Mouse (Mus musculus): ENCODE measurements around the gene Igdcc3. TPM values are rescaled to one million over a fixed set of nuclear protein-coding genes. Genes with fewer than 3 reads are reported as not detected.
"Not testable (repeated sequence)": the region's sequence is repeated elsewhere in the genome, so short reads cannot be mapped to it uniquely, and the experiment has no call there.

Gene Igdcc3
- polyA plus RNA-seq, 1 experiment from 2014 or later, result 14.1 TPM

GRCm38 (mm10) chr9:65217661-65218060, 76.7 kb downstream of the Igdcc3 start:
- Histone ChIP-seq H3K4me1 (peaks cover 8% of the 10 kb centered on the region), H3K9ac (no peak overlapping the region), H3K27ac (no peak overlapping the region), H3K36me3 (replicated peaks) (no peaks in the 10 kb centered on the region), H3K27me3 (replicated peaks) (no peaks in the 10 kb centered on the region), H3K9me3 (no peaks in the 10 kb centered on the region), H3K4me2 (no peak overlapping the region), H3K4me3 (no peak overlapping the region)
- no peak for ATAC-seq (replicated peaks)
- WGBS, result 71% methylated on average over 6 of the region's 6 CpGs

GRCm38 (mm10) chr9:65218916-65219315, 77.9 kb downstream of the Igdcc3 start:
- no peak overlapping the region for H3K27ac ChIP-seq
- no peaks in the 10 kb centered on the region for H3K36me3 ChIP-seq (replicated peaks)
- H3K27me3 ChIP-seq (replicated peaks), result no peaks in the 10 kb centered on the region
- H3K4me1 ChIP-seq, result peaks cover 8% of the 10 kb centered on the region
- no peak overlapping the region for H3K4me3 ChIP-seq
- 74% methylated on average over 1 of the region's 1 CpGs for WGBS
- no peak for ATAC-seq (replicated peaks)
- H3K9ac ChIP-seq, result no peak overlapping the region
- H3K4me2 ChIP-seq, result no peak overlapping the region
- H3K9me3 ChIP-seq, result no peaks in the 10 kb centered on the region

GRCm38 (mm10) chr9:65220398-65220797, 79.4 kb downstream of the Igdcc3 start:
- not testable (repeated sequence) for H3K27ac ChIP-seq; H3K4me2 ChIP-seq; H3K27me3 ChIP-seq (replicated peaks); ATAC-seq (replicated peaks); H3K4me3 ChIP-seq; H3K9me3 ChIP-seq; H3K4me1 ChIP-seq; H3K36me3 ChIP-seq (replicated peaks); H3K9ac ChIP-seq
- 39% methylated on average over 3 of the region's 3 CpGs for WGBS

GRCm38 (mm10) chr9:65223927-65224326, 82.9 kb downstream of the Igdcc3 start:
- ATAC-seq (replicated peaks), result no peak
- no peak overlapping the region for H3K27ac ChIP-seq
- H3K4me3 ChIP-seq, result no peak overlapping the region
- H3K27me3 ChIP-seq (replicated peaks), result no peaks in the 10 kb centered on the region
- no peaks in the 10 kb centered on the region for H3K4me1 ChIP-seq
- H3K36me3 ChIP-seq (replicated peaks), result no peaks in the 10 kb centered on the region
- WGBS, result 87% methylated on average over 6 of the region's 6 CpGs
- no peak overlapping the region for H3K4me2 ChIP-seq
- H3K9ac ChIP-seq, result no peak overlapping the region
- H3K9me3 ChIP-seq, result no peaks in the 10 kb centered on the region

- Histone ChIP-seq H3K9ac (no peak overlapping the region), H3K9me3 (no peaks in the 10 kb centered on the region), H3K27ac (no peak overlapping the region), H3K4me1 (no peaks in the 10 kb centered on the region), H3K4me3 (no peak overlapping the region), H3K4me2 (no peak overlapping the region), H3K36me3 (replicated peaks) (0 out of 2 replicates have a peak, but pooled peaks cover 3% of the 10 kb centered on the region), H3K27me3 (replicated peaks) (no peaks in the 10 kb centered on the region)
- no peak for ATAC-seq (replicated peaks)
- WGBS, result 33% methylated on average over 4 of the region's 4 CpGs
Measured at GRCm38 (mm10) chr9:65225795-65226194, 84.8 kb downstream of the Igdcc3 start.

- no peak overlapping the region for H3K9ac ChIP-seq
- H3K4me2 ChIP-seq, result no peak overlapping the region
- no peaks in the 10 kb centered on the region for H3K27me3 ChIP-seq (replicated peaks)
- H3K27ac ChIP-seq, result no peak overlapping the region
- H3K4me3 ChIP-seq, result no peak overlapping the region
- H3K9me3 ChIP-seq, result no peaks in the 10 kb centered on the region
- ATAC-seq (replicated peaks), result no peak
- 0 out of 2 replicates have a peak, but pooled peaks cover 3% of the 10 kb centered on the region for H3K36me3 ChIP-seq (replicated peaks)
- no peaks in the 10 kb centered on the region for H3K4me1 ChIP-seq
- 74% methylated on average over 6 of the region's 6 CpGs for WGBS
Measured at GRCm38 (mm10) chr9:65230250-65230649, 89.3 kb downstream of the Igdcc3 start.

- H3K27ac ChIP-seq, result no peak overlapping the region
- H3K9me3 ChIP-seq, result no peaks in the 10 kb centered on the region
- no peak for ATAC-seq (replicated peaks)
- 0 out of 2 replicates have a peak, but pooled peaks cover 3% of the 10 kb centered on the region for H3K36me3 ChIP-seq (replicated peaks)
- H3K4me1 ChIP-seq, result no peaks in the 10 kb centered on the region
- 52% methylated on average over 8 of the region's 8 CpGs for WGBS
- no peak overlapping the region for H3K4me2 ChIP-seq
- H3K9ac ChIP-seq, result no peak overlapping the region
- H3K4me3 ChIP-seq, result no peak overlapping the region
- H3K27me3 ChIP-seq (replicated peaks), result no peaks in the 10 kb centered on the region
Measured at GRCm38 (mm10) chr9:65231284-65231683, 90.3 kb downstream of the Igdcc3 start.

- Histone ChIP-seq H3K9ac (no peak overlapping the region), H3K4me1 (no peaks in the 10 kb centered on the region)
- no peak for ATAC-seq (replicated peaks)
Measured at GRCm38 (mm10) chr9:65233243-65233985, 92.4 kb downstream of the Igdcc3 start.

GRCm38 (mm10) chr9:65234734-65235133, 93.7 kb downstream of the Igdcc3 start:
- H3K4me1 ChIP-seq, result no peaks in the 10 kb centered on the region
- no peak for ATAC-seq (replicated peaks)
- no peak overlapping the region for H3K9ac ChIP-seq
- 0 out of 2 replicates have a peak, but pooled peaks cover 3% of the 10 kb centered on the region for H3K36me3 ChIP-seq (replicated peaks)
- 88% methylated on average over 3 of the region's 3 CpGs for WGBS
- H3K4me3 ChIP-seq, result no peak overlapping the region
- H3K9me3 ChIP-seq, result no peaks in the 10 kb centered on the region
- no peak overlapping the region for H3K4me2 ChIP-seq
- H3K27ac ChIP-seq, result no peak overlapping the region
- H3K27me3 ChIP-seq (replicated peaks), result no peaks in the 10 kb centered on the region

More at GRCm38 (mm10) chr9:65233243-65233985, 92.4 kb downstream of the Igdcc3 start:
- WGBS, result 93% methylated on average over 9 of the region's 9 CpGs
- Histone ChIP-seq H3K4me2 (no peak overlapping the region), H3K36me3 (replicated peaks) (0 out of 2 replicates have a peak, but pooled peaks cover 3% of the 10 kb centered on the region), H3K9me3 (no peaks in the 10 kb centered on the region), H3K27me3 (replicated peaks) (no peaks in the 10 kb centered on the region), H3K4me3 (no peak overlapping the region), H3K27ac (no peak overlapping the region)

Other genes with a start within 250 kb of the Igdcc3 start
- gene Slc24a1, start 189.6 kb upstream of the Igdcc3 start, polyA plus RNA-seq (2015; fragmentation: Nextera tagmentation; extraction: Ambion mirVana), result 0.05 TPM in 1 of 2 replicates, not detected in the other
- 36.2 and 38.3 TPM in 2 replicates for gene Ints14, start 180.3 kb upstream of the Igdcc3 start, polyA plus RNA-seq (2015; fragmentation: Nextera tagmentation; extraction: Ambion mirVana)
- 210 and 217 TPM in 2 replicates for gene Hacd3, start 119.5 kb upstream of the Igdcc3 start, polyA plus RNA-seq (2015; fragmentation: Nextera tagmentation; extraction: Ambion mirVana)
- gene Dpp8, start 108.8 kb upstream of the Igdcc3 start, polyA plus RNA-seq (2015; fragmentation: Nextera tagmentation; extraction: Ambion mirVana), result 38.9 and 42.5 TPM in 2 replicates
- gene Igdcc4, start 39.7 kb upstream of the Igdcc3 start, polyA plus RNA-seq (2015; fragmentation: Nextera tagmentation; extraction: Ambion mirVana), result 16.8 and 17.3 TPM in 2 replicates
- gene Parp16, start 54.2 kb downstream of the Igdcc3 start, polyA plus RNA-seq (2015; fragmentation: Nextera tagmentation; extraction: Ambion mirVana), result 6.8 and 7.6 TPM in 2 replicates
- 0.19 and 0.26 TPM in 2 replicates for gene Cilp, start 124.0 kb downstream of the Igdcc3 start, polyA plus RNA-seq (2015; fragmentation: Nextera tagmentation; extraction: Ambion mirVana)
- gene Clpx, start 153.1 kb downstream of the Igdcc3 start, polyA plus RNA-seq (2015; fragmentation: Nextera tagmentation; extraction: Ambion mirVana), result 40.4 and 42.8 TPM in 2 replicates
- 8.1 and 9.5 TPM in 2 replicates for gene Pdcd7, start 204.9 kb downstream of the Igdcc3 start, polyA plus RNA-seq (2015; fragmentation: Nextera tagmentation; extraction: Ambion mirVana)
- 2.7 and 2.9 TPM in 2 replicates for gene Ubap1l, start 219.9 kb downstream of the Igdcc3 start, polyA plus RNA-seq (2015; fragmentation: Nextera tagmentation; extraction: Ambion mirVana)

Data from midbrain, embryonic 15.5 days (tissue).